Mouse (Mus musculus) 3T3-L1 (cell line): ENCODE results near the gene Dop1a.

Experiments used
- DNase-seq: peaks from one replicate; pipeline ENCODE4 v3.0.0-alpha.2; 2015; ENCODE audit warnings: low read depth, low spot score

Dop1a gene

GRCm38 (mm10) chr9:86499083-86499482 is 32.1 kb downstream of the Dop1a start:
- DNase-seq = no peak

GRCm38 (mm10) chr9:86507437-86507836 is 40.5 kb downstream of the Dop1a start:
- DNase-seq = no peak

- DNase-seq = no peak
These were observed 46.8 kb downstream of the Dop1a start for GRCm38 (mm10) chr9:86513733-86514132.

GRCm38 (mm10) chr9:86514390-86514789 is 47.4 kb downstream of the Dop1a start:
- no peak for DNase-seq

GRCm38 (mm10) chr9:86514798-86515197 is 47.8 kb downstream of the Dop1a start:
- no peak for DNase-seq

- DNase-seq = peak; percentile 35
These were observed 55.4 kb downstream of the Dop1a start for GRCm38 (mm10) chr9:86522335-86522734.

GRCm38 (mm10) chr9:86525600-86525999 is 58.6 kb downstream of the Dop1a start:
- no peak for DNase-seq

- DNase-seq = no peak
These were observed 67.1 kb downstream of the Dop1a start for GRCm38 (mm10) chr9:86534071-86534470.

- DNase-seq = no peak
These were observed 76.5 kb downstream of the Dop1a start for GRCm38 (mm10) chr9:86543451-86543850.

GRCm38 (mm10) chr9:86544559-86544958 is 77.6 kb downstream of the Dop1a start:
- no peak for DNase-seq

- DNase-seq = no peak
These were observed 82.7 kb downstream of the Dop1a start for GRCm38 (mm10) chr9:86549637-86550162.

- no peak for DNase-seq
These were observed 83.8 kb downstream of the Dop1a start for GRCm38 (mm10) chr9:86550717-86551116.

GRCm38 (mm10) chr9:86553886-86554285 is 86.9 kb downstream of the Dop1a start:
- no peak for DNase-seq

GRCm38 (mm10) chr9:86554641-86555040 is 87.7 kb downstream of the Dop1a start:
- DNase-seq = no peak

- no peak for DNase-seq
These were observed 93.6 kb downstream of the Dop1a start for GRCm38 (mm10) chr9:86560543-86560942.

GRCm38 (mm10) chr9:86569314-86569910 is 102.5 kb downstream of the Dop1a start:
- no peak for DNase-seq

GRCm38 (mm10) chr9:86570261-86570890 is 103.4 kb downstream of the Dop1a start:
- DNase-seq = no peak

- DNase-seq = peak; percentile 59
These were observed 104.0 kb downstream of the Dop1a start for GRCm38 (mm10) chr9:86570946-86571345.

- DNase-seq = peak; percentile 87
These were observed 104.7 kb downstream of the Dop1a start, which contains the start of the genes Pgm3 and Rwdd2a for GRCm38 (mm10) chr9:86571540-86572135. Gene Pgm3, minus strand, starts transcription at chr9:86571842. Gene Rwdd2a, plus strand, starts transcription at chr9:86571991.

GRCm38 (mm10) chr9:86572196-86572595 is 105.2 kb downstream of the Dop1a start:
- DNase-seq = no peak

GRCm38 (mm10) chr9:86572636-86573291 is 105.8 kb downstream of the Dop1a start:
- DNase-seq = peak; percentile 78

- DNase-seq = no peak
These were observed 106.8 kb downstream of the Dop1a start for GRCm38 (mm10) chr9:86573616-86574303.
